Mouse (Mus musculus) E14TG2a.4 (cell line): ENCODE measurements around the gene Evi5.

Source experiments
- H3K27me3 ChIP-seq: 2 replicates; pipeline ENCODE4 v1.6.1; 2014; ENCODE audit warnings: low read length, control low read depth; ENCODE audit not compliant: insufficient read depth
- H3K36me3 ChIP-seq: 2 replicates; pipeline ENCODE4 v1.6.1; 2014; ENCODE audit warnings: low read length, control low read depth; ENCODE audit not compliant: insufficient read depth
- H3K4me1 ChIP-seq: replicated peaks from 2 replicates; pipeline ENCODE4 v1.6.1; 2014; ENCODE audit warnings: low read depth, low read length, control low read depth
- H3K4me3 ChIP-seq: replicated peaks from 2 replicates; pipeline ENCODE4 v1.5.1; 2014; ENCODE audit warnings: mild to moderate bottlenecking, low read length
- H3K9me3 ChIP-seq: 2 replicates; pipeline ENCODE4 v1.6.1; 2014; ENCODE audit warnings: low read length, control low read depth
- CTCF ChIP-seq: conservative IDR thresholded peaks from 2 replicates; pipeline ENCODE4 v1.5.1; 2014; ENCODE audit warnings: low read length
- NANOG ChIP-seq: IDR thresholded peaks from 2 replicates; pipeline ENCODE4 v1.6.1; 2014; ENCODE audit warnings: borderline replicate concordance, low read length, mixed read lengths
- POU5F1 ChIP-seq: IDR thresholded peaks from 2 replicates; pipeline ENCODE4 v1.6.1; 2014; ENCODE audit warnings: low read length, borderline replicate concordance

Gene Evi5

GRCm38 (mm10) chr5:107863971-107864370 lies 10.9 kb downstream of the Evi5 start:
- TF ChIP-seq CTCF: no peak
- TF ChIP-seq NANOG: no peak
- no peak for TF ChIP-seq POU5F1
- no peaks in the 10 kb centered on the region for H3K9me3 ChIP-seq
- no peak overlapping the region for H3K4me3 ChIP-seq
- H3K36me3 ChIP-seq: no peaks in the 10 kb centered on the region
- peaks cover 54% of the 10 kb centered on the region for H3K4me1 ChIP-seq
- no peaks in the 10 kb centered on the region for H3K27me3 ChIP-seq

- no peaks in the 10 kb centered on the region for H3K9me3 ChIP-seq
- TF ChIP-seq CTCF (peak; percentile 79), POU5F1 (no peak), NANOG (no peak)
- H3K4me3 ChIP-seq: no peak overlapping the region
- H3K36me3 ChIP-seq: no peaks in the 10 kb centered on the region
- no peaks in the 10 kb centered on the region for H3K27me3 ChIP-seq
- peaks cover 31% of the 10 kb centered on the region for H3K4me1 ChIP-seq
These were observed 15.9 kb downstream of the Evi5 start for GRCm38 (mm10) chr5:107858963-107859362.

- TF ChIP-seq CTCF (no peak), NANOG (no peak), POU5F1 (no peak)
- Histone ChIP-seq H3K9me3 (no peaks in the 10 kb centered on the region), H3K4me1 (peaks cover 22% of the 10 kb centered on the region), H3K4me3 (no peak overlapping the region), H3K36me3 (no peaks in the 10 kb centered on the region), H3K27me3 (no peaks in the 10 kb centered on the region)
These were observed 19.4 kb downstream of the Evi5 start for GRCm38 (mm10) chr5:107855546-107855945.

- TF ChIP-seq NANOG (no peak), CTCF (no peak), POU5F1 (no peak)
- peaks cover 22% of the 10 kb centered on the region for H3K4me1 ChIP-seq
- H3K27me3 ChIP-seq: no peaks in the 10 kb centered on the region
- H3K4me3 ChIP-seq: no peak overlapping the region
- H3K36me3 ChIP-seq: 0 out of 2 replicates have a peak, but pooled peaks cover 4% of the 10 kb centered on the region
- H3K9me3 ChIP-seq: peaks cover 6% of the 10 kb centered on the region
These were observed 20.4 kb downstream of the Evi5 start for GRCm38 (mm10) chr5:107854556-107854955.

- no peaks in the 10 kb centered on the region for H3K27me3 ChIP-seq
- no peak overlapping the region for H3K4me3 ChIP-seq
- TF ChIP-seq NANOG: no peak
- TF ChIP-seq POU5F1: no peak
- no peak for TF ChIP-seq CTCF
These were observed 21.1 kb downstream of the Evi5 start for GRCm38 (mm10) chr5:107853807-107854206.

GRCm38 (mm10) chr5:107848964-107849363 lies 25.9 kb downstream of the Evi5 start:
- TF ChIP-seq NANOG: no peak
- no peak for TF ChIP-seq CTCF
- no peak for TF ChIP-seq POU5F1
- Histone ChIP-seq H3K4me3 (no peak overlapping the region), H3K9me3 (peaks cover 6% of the 10 kb centered on the region), H3K36me3 (peaks cover 4% of the 10 kb centered on the region; the same call in 1 of the 2 replicates), H3K4me1 (peaks cover 14% of the 10 kb centered on the region), H3K27me3 (no peaks in the 10 kb centered on the region)

More at GRCm38 (mm10) chr5:107853807-107854206, 21.1 kb downstream of the Evi5 start:
- Histone ChIP-seq H3K4me1 (peaks cover 22% of the 10 kb centered on the region), H3K36me3 (0 out of 2 replicates have a peak, but pooled peaks cover 4% of the 10 kb centered on the region), H3K9me3 (peaks cover 6% of the 10 kb centered on the region)

GRCm38 (mm10) chr5:107847817-107848216 lies 27.1 kb downstream of the Evi5 start:
- H3K4me3 ChIP-seq: no peak overlapping the region
- H3K27me3 ChIP-seq: no peaks in the 10 kb centered on the region
- TF ChIP-seq NANOG (no peak), POU5F1 (no peak), CTCF (no peak)
- 0 out of 2 replicates have a peak, but pooled peaks cover 5% of the 10 kb centered on the region for H3K4me1 ChIP-seq
- H3K9me3 ChIP-seq: peaks cover 6% of the 10 kb centered on the region
- peaks cover 4% of the 10 kb centered on the region; the same call in 1 of the 2 replicates for H3K36me3 ChIP-seq

GRCm38 (mm10) chr5:107847349-107847748 lies 27.6 kb downstream of the Evi5 start:
- peaks cover 6% of the 10 kb centered on the region for H3K9me3 ChIP-seq
- H3K36me3 ChIP-seq: peaks cover 6% of the 10 kb centered on the region; the same call in 1 of the 2 replicates
- TF ChIP-seq NANOG (no peak), POU5F1 (no peak), CTCF (no peak)
- H3K4me1 ChIP-seq: 0 out of 2 replicates have a peak, but pooled peaks cover 5% of the 10 kb centered on the region
- H3K4me3 ChIP-seq: no peak overlapping the region
- H3K27me3 ChIP-seq: no peaks in the 10 kb centered on the region

GRCm38 (mm10) chr5:107840549-107841238 lies 34.2 kb downstream of the Evi5 start:
- Histone ChIP-seq H3K4me1 (peaks cover 23% of the 10 kb centered on the region), H3K4me3 (no peak overlapping the region), H3K27me3 (no peaks in the 10 kb centered on the region), H3K9me3 (no peaks in the 10 kb centered on the region), H3K36me3 (peaks cover 17% of the 10 kb centered on the region)
- TF ChIP-seq POU5F1 (no peak), CTCF (no peak), NANOG (no peak)
